ENCODE assay signal across 29 mouse cellular contexts in genomic region chr9:42794006-42794405, GRCm38 (mm10).
"Had no signal": no experiment of that assay in that cellular context is flagged by ENCODE, and none has a peak within 500 bp of the region (broad histone marks: within the 10 kb centered on the region; RNA-seq: fewer than 3 reads in every experiment).

No protein-coding gene starts in this region.

- H3K27me3 ChIP-seq: hindbrain, embryonic 15.5 days; intestine, embryonic 15.5 days had no signal

- H3K27ac ChIP-seq: heart, embryonic 13.5 days; heart, embryonic 15.5 days; hindbrain, embryonic 10.5 days; hindbrain, embryonic 12.5 days; hindbrain, embryonic 13.5 days; hindbrain, embryonic 14.5 days; hindbrain, embryonic 15.5 days; hindbrain, postnatal 0 days; intestine, embryonic 15.5 days; kidney, embryonic 15.5 days; kidney, postnatal 0 days; left cerebral cortex, adult 2 months had no signal

- H3K36me3 ChIP-seq: heart, embryonic 12.5 days; heart, embryonic 13.5 days; heart, embryonic 15.5 days; hindbrain, embryonic 10.5 days; hindbrain, embryonic 12.5 days; hindbrain, embryonic 13.5 days; hindbrain, embryonic 15.5 days; intestine, embryonic 15.5 days; kidney, embryonic 15.5 days had no signal

- H3K9me3 ChIP-seq: heart, embryonic 12.5 days; heart, embryonic 13.5 days; heart, embryonic 15.5 days; hindbrain, embryonic 10.5 days; hindbrain, embryonic 12.5 days; hindbrain, embryonic 13.5 days; hindbrain, embryonic 15.5 days; intestine, embryonic 15.5 days; kidney, embryonic 15.5 days had no signal

- DNase-seq: heart, postnatal 14 days; heart, postnatal 36 days; heart, postnatal 4 days; kidney, adult 11 months; kidney, adult 18-20 months; kidney, adult 2 months; kidney, adult 8-10 months; kidney, adult 9 months; kidney, postnatal 10 days; kidney, postnatal 14 days; kidney, postnatal 25 days; kidney, postnatal 36 days; kidney, postnatal 4 days; layer of hippocampus, adult 9-11 months; layer of hippocampus, postnatal 36 days had no signal

- H3K4me3 ChIP-seq: heart, embryonic 12.5 days; heart, embryonic 13.5 days; heart, embryonic 15.5 days; hindbrain, embryonic 10.5 days; hindbrain, embryonic 12.5 days; hindbrain, embryonic 13.5 days; hindbrain, embryonic 15.5 days; intestine, embryonic 15.5 days; kidney, embryonic 15.5 days; layer of hippocampus, adult 2 months; left cerebral cortex, adult 2 months had no signal
